Mouse (Mus musculus): ENCODE data around the gene Prkra.

DNA sequence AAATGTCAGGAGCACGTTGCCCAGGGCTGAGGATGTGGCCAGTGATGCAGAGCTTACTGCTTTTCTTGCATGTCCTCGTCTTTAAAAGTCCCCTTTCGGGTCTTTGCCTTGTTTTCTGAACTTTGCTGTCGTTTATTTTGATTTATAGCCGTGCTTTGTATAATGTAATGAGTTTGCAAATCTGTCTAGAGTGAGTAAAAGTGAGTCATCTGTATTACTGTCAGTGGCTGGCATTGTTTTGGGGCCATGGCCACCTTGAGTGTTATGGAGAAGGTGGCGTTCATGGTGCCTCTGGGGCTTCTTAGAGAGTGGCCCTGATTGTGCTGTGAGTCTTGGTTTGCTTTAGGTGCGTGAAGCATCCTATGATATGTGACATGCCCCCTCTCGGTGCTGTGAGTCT, 34.5 kb upstream of the Prkra start:
- TF ChIP-seq POLR2A (IDR thresholded peaks at IDR 0.05; ENCODE audit: borderline replicate concordance, extremely low read depth, low read depth, low read length) (no peak), CTCF (IDR thresholded peaks at IDR 0.05; ENCODE audit: insufficient read depth, low read length) (no peak)

Measured in lung, adult 2 months (tissue).